Mouse (Mus musculus): ENCODE results near the gene Nfix.

Gene Nfix

DNA sequence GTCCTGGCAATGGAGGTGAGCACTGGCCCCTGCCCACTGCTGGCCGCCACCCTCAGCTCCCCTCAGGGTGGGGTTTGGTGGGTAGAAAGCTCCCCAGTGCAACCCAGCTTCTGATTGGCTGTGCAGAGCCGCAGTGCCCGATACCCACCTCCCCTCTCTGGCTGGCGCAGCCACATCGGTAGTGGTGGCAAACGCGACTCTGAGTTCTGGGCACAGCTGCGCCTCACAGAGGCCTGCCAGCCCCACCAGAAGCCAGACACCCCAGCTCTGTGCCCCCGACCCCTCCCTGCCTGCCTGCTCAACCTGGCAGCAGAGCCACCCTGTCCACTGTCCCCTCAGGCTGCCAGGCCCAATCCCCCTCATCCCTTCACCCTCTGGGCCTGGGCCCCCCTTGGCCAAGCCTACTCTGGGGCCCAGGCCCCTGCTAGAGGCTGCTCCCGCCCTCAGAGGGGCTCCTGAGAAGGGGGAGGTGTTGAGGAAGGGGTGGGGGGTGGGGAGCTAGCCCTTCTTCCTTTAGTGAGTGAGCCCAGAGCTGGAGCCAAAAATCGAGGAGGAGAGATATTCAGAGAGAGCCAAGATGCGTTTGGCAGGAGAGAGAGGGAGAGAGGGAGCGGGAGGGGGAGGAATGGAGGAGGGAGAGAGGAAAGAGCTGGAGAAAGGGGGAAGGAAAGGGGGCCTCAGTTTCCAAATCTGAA lies 6.2 kb downstream of the Nfix start:
- no peak for DNase-seq

- DNase-seq, result no peak
These were observed 7.0 kb downstream of the Nfix start for GRCm38 (mm10) chr8:84793134-84793533.

- no peak for DNase-seq
These were observed 7.7 kb downstream of the Nfix start for GRCm38 (mm10) chr8:84792429-84792947.

GRCm38 (mm10) chr8:84790537-84790936 lies 9.6 kb downstream of the Nfix start:
- no peak for DNase-seq

DNA sequence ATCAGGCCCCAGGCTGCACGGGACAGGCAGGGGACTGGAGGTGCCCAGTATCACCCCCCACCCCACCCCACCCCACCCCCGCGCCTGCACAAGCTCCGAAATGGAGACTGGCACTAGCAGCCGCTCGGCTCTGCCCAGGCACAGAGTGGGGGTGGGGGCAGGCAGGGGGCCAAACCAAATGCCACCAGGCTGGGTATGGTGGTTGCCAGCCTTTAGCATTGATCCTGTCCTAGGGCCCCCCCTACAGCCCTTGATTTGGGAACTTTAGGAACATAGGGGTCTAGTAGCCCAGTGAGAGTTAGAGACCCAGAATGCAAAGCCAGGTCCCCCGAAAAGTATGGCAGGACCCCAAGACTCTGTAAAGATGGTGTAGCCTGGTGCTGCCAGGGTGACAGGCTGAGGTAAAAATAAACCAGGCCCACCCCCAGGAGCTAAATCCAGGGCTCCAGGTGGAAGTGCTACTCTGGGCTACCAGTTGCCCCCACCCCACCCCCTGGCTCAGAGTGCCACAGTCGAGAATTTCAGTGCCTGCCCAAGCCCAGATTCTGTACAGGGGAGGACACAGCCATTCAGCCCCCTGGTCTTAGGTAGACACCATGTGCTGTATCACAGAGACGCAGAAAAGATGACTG lies 10.2 kb downstream of the Nfix start:
- DNase-seq, result no peak

GRCm38 (mm10) chr8:84789345-84789744 lies 10.8 kb downstream of the Nfix start:
- no peak for DNase-seq

GRCm38 (mm10) chr8:84788896-84789295 lies 11.2 kb downstream of the Nfix start:
- DNase-seq, result no peak

DNA sequence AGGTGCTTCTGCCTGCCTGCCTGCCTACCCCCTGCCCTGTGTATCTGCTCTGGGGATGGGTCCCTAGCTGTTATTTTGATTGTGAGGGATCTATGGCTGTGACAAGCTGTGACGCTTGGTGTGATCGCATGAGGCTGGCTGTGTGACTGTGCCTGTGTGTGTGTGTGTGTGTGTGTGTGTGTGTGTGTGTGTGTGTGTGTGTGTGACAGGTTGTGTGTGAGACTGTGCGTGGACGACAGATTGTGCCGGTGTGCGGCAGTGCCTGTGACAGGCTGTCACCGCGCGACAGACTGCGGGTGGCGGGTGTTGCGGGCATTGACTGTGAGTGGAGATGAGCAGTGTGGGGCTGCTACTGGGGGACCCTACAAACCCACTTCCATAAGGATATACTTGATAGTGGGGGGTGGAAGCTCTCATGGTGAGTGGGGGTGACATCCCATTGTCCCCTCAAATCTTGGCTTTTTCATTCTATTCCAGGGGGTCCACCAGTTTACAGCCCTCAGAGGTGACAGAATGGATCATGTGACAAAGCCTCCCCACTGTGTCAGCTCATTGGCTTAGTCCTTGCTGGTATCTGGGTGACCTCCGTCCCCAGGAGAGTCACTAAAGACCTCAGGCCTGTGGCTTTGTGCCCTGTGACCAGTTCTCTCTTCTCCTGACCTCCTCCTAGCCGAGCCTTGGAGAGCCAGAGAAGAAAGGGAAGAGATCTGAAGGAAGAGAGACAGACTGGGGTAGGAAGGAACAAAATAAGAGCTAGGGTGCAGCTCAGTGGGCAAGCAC lies 12.4 kb downstream of the Nfix start:
- no peak for DNase-seq

- no peak for DNase-seq
These were observed 13.2 kb downstream of the Nfix start for GRCm38 (mm10) chr8:84786801-84787467.

- DNase-seq, result no peak
These were observed 14.1 kb downstream of the Nfix start for GRCm38 (mm10) chr8:84785756-84786677.

GRCm38 (mm10) chr8:84785506-84785755 lies 14.7 kb downstream of the Nfix start:
- DNase-seq, result no peak

GRCm38 (mm10) chr8:84784681-84785505 lies 15.3 kb downstream of the Nfix start:
- no peak for DNase-seq

GRCm38 (mm10) chr8:84783919-84784581 lies 16.1 kb downstream of the Nfix start:
- DNase-seq, result no peak

GRCm38 (mm10) chr8:84783198-84783918 lies 16.8 kb downstream of the Nfix start:
- DNase-seq, result no peak

GRCm38 (mm10) chr8:84782680-84783079 lies 17.5 kb downstream of the Nfix start:
- no peak for DNase-seq

DNA sequence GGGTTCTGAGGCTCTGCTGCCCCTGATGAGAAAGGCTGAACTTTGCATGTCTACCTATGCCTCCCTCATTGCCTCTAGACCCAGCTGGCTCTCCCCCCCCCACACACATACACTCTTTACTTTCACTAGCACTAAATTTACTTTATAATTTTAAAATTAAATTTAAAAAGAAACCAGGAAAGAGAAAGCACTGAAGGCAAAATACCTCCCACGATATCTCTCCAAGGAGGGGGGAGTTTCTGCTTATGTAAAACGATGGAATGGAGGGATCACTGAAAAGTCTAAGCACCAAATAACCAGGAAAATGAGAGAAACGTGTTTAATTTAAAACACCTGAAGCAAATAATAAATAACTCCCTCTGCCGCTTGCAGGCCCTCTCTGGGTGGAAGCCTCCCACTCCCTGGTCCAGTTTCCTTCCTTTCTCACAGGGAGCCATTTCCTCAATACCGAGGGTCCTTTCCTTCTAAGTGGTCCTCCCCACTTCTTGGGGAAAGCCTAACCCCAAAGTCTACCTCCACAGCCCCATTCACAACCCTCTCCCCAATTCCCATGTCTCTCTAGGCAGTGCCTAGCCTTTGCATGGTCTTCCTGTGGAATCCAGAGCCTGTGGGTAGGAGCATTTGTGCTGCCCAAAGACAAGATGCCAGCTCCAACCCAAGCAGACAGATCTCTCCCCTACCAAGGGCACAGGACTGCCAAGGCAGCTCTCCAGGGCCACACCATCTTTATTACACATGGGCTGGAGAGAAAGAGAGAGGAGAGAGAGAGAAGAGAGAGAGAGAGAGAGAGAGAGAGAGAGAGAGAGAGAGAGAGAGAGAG lies 18.2 kb downstream of the Nfix start:
- DNase-seq, result no peak

GRCm38 (mm10) chr8:84780949-84781680 lies 19.0 kb downstream of the Nfix start:
- DNase-seq, result no peak

- no peak for DNase-seq
These were observed 20.0 kb downstream of the Nfix start for GRCm38 (mm10) chr8:84780225-84780555.
